Mouse (Mus musculus) granulocyte monocyte progenitor cell, adult 5-6 weeks (primary cell): ENCODE data around the gene S100g. TPM values are rescaled to one million over a fixed set of nuclear protein-coding genes. Genes with fewer than 3 reads are reported as not detected.

Experiments
- ATAC-seq: replicated peaks from 2 replicates; pipeline ENCODE4 v1.8.0; 2016; ENCODE audit warnings: mild to moderate bottlenecking, moderate TSS enrichment, inconsistent platforms; ENCODE audit not compliant: poor library complexity, severe bottlenecking
- total RNA-seq, 2 experiments: library from RNA; stranded (forward) in 1 of 2; stranded (reverse) in 1 of 2; fragments of 200-712, 200-1000 nt in 1 of 2; fragments of >200 nt in 1 of 2; fragmentation: Nextera tagmentation in 1 of 2; gene quantifications; 2 replicates each; pipeline ENCODE4 v1.2.3; 2014 to 2017

Gene S100g
- total RNA-seq (2014; fragmentation: Nextera tagmentation) (not detected in 2 replicates), total RNA-seq (2017) (not detected in 2 replicates)

DNA sequence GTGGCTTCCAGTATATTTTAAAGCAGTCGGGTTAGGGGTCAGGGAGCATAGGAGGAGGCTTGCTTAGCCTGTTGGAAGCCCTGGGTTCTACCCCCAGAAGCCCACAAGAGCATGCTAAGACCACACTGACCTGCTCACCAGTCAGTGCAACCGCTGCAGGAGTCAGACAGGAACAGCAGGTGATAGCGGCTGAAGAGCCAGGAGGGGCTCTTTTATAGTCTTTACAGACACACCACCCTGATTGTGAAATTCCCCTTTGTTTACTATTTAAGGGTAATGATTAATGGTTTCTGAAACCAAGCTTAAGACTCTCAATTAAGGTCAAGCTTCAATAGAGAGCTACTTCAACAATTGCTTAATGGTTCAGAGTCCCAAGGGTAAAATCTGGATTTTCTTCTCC lies at the start of gene S100g:
TSS of gene S100g (minus strand) at position 217 of the 400 bp plus-strand sequence.
- no peak for ATAC-seq

DNA sequence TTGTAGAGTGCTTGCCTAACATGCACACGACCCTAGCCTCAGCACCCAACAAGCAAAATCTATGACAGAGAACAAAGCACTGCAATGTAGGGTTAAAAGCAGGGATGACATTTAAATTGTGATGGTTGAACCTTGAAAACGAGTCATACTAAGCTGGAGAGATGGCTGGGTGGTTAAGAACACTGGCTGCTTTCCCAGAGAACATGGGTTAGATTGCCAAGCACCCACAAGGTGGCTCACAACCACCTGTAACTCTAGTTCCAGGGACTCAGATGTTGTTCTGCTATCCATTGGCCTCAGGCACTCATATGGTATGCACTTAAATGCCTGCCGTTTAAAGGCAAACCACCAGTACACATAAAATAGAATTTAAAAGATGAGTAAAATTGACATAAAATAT lies 27.7 kb upstream of the S100g start:
- no peak for ATAC-seq

DNA sequence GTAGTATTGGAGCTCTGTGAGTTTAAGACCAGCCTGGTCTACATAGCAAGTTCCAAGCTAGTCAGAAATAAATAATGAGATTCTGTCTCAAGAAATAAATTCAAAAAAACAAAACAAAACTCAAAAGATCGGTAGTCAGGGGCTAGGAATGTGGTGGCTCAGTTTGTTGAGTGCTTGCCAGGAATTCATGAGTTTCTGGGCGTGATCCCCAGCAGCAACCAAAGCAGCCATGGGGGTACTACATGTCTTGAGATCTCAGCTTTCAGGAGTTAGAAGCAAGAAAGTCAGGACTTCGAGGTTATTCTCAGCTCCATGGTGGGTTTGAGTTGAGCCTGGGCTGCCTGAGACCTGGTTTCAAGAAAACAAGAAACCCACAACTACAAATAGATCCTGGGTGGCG lies 27.0 kb upstream of the S100g start:
- no peak for ATAC-seq

DNA sequence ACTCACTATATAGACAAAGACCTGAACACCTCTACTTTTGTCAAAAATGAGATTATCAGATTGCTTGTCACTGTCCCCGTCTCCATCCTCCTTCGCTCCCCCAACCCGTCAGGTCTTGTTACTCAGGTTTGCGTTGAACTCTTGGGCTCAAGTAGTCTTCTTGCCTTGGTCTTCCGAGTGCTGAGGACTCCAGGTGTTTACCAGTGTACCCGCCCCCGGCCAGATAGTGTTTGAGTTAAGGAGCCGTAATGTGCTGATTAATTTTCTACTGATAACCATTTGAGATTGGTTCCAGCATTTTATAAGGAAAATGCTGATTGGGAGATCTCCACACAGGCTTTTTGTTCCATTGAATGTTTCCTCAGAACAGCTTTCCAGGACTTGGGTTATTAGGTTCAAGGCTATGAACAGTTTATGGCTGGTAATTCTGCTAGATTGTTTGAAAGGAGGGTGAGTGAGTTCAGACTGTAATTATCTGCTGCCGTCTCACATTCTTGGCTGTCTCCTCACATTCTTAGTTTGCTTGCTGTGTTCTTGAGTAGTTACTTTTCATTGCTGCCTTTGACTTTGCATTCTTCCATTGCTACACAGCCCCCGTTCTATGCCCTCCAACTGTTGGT lies 22.6 kb upstream of the S100g start:
- no peak for ATAC-seq

DNA sequence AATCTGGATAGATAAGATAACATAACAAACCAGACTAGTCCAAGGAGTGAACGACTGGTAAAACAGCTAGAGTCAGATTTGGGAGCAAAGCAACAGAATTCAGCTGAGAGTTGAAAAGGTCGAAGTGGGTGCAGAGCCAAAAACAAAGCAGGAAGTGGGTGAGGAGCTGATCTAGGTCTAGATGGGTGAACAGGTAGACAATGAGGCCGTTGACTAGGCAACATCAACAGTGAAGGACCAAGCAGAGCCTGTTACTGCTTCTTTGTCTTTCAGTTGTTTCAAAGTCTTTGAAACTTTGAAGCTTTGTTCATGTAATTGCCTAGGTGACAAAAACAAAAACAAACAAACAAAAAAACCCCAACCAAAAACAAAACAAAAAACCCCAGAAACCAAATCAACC lies 11.8 kb upstream of the S100g start:
- ATAC-seq = no peak

DNA sequence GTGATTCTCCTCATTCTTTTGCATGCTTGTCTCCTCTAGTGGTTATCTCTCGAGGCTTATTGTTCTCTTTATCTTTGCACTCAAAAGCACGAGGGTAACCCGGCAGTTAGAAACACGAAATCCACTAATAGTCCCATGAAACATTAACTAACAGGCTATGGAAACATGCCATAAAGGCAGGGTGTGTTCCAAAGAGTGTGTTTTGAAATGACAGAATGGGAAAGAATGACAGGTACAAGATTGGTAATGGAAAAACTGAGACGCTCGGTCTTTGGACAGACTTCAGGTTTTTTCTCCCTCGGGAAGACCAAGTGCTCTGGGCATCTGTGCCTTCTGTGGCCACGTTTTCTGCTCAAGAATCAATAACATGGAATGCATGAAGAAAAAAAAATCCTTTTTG lies 3.1 kb upstream of the S100g start:
- no peak for ATAC-seq

DNA sequence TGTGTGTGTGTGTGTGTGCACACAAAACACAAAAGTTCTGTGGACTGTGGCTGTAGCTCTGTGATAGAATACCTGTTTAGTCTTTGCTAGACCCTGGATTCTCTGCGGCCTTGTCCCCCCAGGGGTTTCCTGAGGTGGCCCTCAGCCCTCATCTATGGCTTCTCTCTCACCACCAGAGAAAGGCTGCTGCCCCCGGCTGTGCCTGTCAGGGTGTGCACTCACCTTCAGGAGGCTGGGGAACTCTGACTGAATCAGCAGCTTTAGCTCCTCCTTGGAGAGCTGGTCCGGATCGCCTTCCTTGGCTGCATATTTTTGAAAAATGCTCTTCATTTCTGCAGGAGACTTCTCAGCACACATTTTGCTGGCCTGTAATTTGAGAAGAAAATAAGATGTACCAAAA lies 559 bp downstream of the S100g start:
- no peak for ATAC-seq

DNA sequence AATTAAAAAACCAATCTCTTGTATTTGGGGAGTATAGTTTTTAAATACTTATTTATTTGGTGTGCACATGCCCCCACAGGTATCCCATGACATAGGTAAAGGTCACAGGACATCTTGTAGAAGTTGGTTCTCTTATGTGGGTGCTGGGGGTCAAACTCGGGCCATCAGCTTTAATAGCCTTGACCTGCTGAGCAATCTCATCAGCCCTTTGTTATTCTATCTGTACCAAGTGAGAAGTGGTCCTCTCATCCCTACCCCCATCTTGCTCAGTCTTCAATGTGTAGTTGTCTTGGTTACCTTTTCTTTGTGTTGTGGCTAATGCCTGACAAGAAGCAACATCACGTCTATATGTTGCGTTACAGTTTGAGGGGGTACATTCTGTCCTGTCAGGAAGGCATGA lies 6.5 kb downstream of the S100g start:
- ATAC-seq = no peak

DNA sequence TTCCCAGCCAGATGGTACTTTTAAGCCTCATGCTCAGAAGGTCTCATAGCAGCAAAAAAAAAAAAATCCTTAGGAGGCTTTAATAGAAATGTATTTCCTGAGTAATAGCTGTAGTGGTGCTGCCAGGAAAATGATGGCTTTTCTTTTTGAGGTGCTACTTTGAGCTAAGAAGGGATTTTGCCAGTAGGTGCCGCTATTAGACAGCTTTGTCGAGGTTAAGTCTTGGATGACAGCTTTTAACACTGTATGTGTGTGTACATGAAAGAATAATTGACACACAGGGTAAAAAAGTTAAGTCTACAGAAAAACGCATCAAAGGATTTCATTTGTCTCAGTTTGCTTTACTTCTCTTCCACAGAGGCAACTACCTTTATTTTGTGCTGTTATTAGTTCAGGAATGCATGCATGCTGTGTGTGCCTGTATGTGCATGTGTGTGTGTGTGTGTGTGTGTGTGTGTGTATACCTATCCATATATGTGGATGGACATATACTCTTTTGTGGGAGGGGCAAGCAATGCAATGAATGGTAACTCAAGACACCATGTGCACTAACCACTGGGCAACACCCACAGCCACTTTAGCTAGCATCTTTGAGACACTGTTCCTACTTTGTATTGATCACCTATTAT lies 14.5 kb downstream of the S100g start:
- ATAC-seq = no peak; the same call in 1 of the 2 replicates

DNA sequence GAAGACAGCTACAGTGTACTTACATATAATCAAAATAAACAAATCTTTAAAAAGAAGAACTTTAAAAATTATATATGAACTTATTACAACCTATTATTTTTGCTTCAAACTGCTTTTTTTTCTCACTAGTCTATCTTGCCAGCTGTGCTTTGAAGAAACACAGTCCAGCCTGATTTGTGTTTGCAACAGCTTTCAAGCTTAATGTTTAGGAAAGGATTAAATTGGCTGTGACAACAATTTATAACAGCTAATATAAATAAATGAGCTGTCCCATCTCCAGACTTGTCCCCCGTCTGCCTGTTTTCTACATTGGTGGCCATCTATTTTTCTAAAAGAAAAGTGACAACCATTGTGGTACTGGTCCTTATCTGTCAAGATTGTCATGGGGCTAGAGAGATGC lies 22.4 kb downstream of the S100g start:
- ATAC-seq = no peak

DNA sequence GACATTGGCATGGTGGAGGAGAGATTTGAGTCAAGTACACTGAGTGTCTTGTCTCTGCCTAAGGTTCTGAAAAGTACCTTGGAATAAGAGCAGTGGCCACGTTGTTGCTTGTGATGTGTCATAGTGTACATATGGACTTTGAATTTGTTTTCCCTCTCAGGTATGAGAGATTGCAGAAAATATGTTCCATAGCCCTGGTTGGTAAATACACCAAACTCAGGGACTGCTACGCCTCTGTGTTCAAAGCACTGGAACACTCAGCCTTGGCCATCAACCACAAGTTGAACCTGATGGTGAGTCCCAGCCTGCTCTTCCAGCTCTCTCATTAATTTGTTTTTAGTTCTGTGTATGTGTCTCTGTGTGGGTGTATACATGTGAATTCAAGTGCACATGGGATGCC lies 32.9 kb downstream of the S100g start:
- ATAC-seq = no peak

DNA sequence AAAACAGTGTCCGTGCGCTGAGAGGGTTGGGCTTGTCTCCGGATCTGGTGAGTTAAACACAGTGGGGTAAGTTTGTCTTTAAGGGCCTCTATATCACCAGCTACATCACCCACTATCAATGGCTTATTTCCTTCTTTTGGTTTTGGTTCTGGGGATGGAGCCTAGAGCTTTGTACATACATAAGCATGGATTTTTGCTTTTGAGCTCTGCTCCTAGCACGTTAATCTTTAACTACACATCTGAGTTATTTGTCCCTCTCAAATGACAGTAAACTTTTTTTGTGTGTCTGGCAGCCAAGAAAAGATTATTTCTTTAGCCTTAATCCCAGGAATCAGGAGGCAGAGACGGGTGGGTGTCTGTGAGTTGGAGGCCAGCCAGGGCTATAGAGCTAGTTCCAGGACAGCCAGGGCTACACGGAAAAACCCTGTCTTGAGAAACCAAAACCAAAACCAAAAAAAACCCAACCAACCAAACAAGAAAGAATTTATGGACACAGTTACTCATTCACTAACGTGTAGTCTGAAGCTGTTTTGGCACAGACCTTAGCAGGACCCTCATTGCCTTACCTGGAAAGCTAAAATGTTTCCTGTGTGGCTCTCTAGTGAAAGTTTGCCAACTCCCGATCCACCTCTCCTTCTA lies 42.8 kb downstream of the S100g start:
- ATAC-seq = no peak

DNA sequence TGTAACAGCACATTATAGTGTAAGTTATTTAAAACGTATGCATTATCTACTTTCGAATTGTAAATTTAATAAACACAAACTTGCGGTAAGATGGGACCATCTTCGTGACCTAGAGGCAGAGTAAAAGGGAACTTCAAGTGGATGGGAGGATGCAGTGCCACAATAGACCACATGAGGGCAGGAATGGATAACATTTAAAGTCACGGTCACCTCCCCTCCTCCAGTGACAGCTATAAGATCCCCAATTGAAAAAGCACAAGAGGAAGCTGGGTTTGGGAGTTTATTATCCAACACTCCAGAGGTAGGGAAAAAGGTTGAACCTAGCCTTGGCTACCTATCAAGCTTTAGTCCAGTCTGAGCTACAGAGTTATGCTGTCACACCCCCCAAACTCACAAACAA lies 48.7 kb downstream of the S100g start:
- peak; percentile 99 for ATAC-seq

DNA sequence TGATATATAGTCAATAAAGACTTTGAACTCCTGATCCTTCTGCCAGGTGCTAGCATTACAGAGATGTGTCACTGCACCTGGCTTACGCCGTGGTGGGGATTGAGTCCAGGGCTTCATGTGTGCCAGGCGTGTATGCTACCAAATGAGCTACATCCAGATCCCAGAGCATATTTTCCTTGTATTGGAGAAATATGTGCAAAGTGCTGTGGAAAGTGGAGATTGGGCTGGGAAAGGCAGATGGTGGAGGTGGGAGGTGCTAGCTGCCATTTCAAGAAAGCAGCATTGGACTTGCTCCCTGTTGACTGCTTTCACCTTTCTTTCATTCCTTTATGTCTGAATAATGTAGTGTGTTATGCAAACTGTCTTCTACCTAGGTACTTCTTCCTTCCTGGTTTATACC lies 50.7 kb downstream of the S100g start:
- no peak for ATAC-seq

Other genes with a start within 250 kb of the S100g start
- gene Rbbp7, start 204.2 kb downstream of the S100g start, total RNA-seq (2014; fragmentation: Nextera tagmentation) = 185 and 255 TPM in 2 replicates
- 276 and 296 TPM in 2 replicates for gene Rbbp7, start 204.2 kb downstream of the S100g start, total RNA-seq (2017)
- 21.9 and 26.4 TPM in 2 replicates for gene Txlng, start 135.1 kb downstream of the S100g start, total RNA-seq (2014; fragmentation: Nextera tagmentation)
- 39.6 and 41.4 TPM in 2 replicates for gene Txlng, start 135.1 kb downstream of the S100g start, total RNA-seq (2017)
- 11.4 and 16.9 TPM in 2 replicates for gene Syap1, start 76.2 kb downstream of the S100g start, total RNA-seq (2014; fragmentation: Nextera tagmentation)
- 33.9 and 36.4 TPM in 2 replicates for gene Syap1, start 76.2 kb downstream of the S100g start, total RNA-seq (2017)
- 88.1 and 119 TPM in 2 replicates for gene Ctps2, start 63.4 kb downstream of the S100g start, total RNA-seq (2014; fragmentation: Nextera tagmentation)
- 91.0 and 91.3 TPM in 2 replicates for gene Ctps2, start 63.4 kb downstream of the S100g start, total RNA-seq (2017)